Mouse (Mus musculus) neutrophil, adult 5-6 weeks (primary cell): ENCODE measurements around the gene Srpk2. TPM values are rescaled to one million over a fixed set of nuclear protein-coding genes. Genes with fewer than 3 reads are reported as not detected.

Source experiments
- ATAC-seq: fragments of 151-379, 151-347 bp; 2 replicates; pipeline ENCODE4 v1.8.0; 2017; ENCODE audit warnings: mild to moderate bottlenecking, moderate TSS enrichment; ENCODE audit not compliant: insufficient number of reproducible peaks, poor library complexity, low FRiP score, severe bottlenecking; ENCODE audit errors: extremely low read depth
- total RNA-seq: library from RNA; stranded (forward); fragments of 200-1000 nt; gene quantifications from 2 replicates; pipeline ENCODE4 v1.2.3, GENCODE M21; 2017

Srpk2 gene
- total RNA-seq, 1 experiment from 2014 or later: 119 TPM

DNA sequence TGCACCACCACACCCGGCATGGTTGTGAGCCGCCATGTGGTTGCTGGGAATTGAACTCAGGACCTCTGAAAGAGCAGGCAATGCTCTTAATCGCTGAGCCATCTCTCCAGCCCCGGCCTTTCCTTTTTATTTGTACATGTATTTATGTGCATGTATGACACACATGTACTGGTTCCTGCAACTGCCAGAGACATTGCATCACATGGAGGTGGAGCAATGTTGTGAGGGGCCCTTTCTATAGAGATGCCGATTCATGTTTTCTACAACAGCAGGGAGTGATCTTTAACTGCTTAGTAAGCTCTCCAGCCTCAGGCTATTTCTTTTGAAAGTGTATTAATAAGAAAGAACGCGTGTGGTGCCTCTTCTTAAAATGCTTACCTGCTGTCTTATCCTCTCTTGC is 200.6 kb downstream of the Srpk2 start:
- ATAC-seq: no peak

DNA sequence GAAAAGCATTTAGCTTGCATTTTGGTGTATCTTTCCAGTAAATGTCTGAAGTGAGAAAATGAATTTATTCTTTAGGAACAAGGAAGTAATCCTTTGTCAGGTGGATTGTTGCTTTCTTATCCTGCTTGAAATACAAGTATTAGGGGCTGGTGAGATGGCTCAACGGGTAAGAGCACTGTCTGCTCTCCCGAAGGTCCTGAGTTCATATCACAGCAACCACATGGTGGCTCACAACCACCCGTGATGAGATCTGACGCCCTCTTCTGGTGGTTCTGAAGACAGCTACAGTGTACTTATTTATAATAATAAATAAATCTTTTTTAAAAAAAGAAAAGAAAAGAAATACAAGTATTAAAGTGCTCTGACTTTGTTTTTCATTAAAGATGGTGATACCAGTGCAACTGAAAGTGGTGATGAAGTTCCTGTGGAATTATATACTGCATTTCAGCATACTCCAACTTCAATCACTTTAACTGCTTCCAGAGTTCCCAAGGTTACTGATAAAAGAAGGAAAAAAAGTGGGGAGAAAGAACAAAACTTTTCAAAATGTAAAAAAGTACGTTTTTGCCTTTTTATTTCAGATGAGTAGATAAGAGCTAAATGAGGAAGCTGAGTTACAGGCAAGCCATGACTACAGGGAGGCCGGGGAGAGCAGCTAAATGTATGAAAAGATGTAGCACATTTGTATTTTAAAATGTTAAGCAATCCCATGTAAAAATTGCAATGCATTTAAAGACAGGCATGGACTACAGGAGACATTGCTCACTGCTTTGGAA is 211.1 kb downstream of the Srpk2 start:
- no peak for ATAC-seq

DNA sequence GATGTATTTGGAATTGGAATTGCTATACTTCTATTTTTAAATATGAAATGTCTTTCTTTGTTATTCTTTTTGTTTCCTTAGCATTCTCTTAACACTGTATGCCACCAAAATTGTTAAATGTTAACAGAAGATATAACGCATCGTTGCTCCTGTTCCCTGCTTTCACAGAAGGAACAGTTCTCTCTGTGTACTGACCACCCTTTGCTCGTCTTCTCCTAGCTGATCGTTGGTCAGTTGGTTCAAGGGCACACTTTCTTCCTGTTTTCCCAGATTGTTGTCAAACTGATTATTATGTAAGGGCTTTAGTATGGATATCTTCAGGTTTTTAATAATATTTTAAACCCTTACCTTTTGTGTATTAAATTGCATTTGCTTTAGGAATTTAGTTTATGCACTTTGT is 217.9 kb downstream of the Srpk2 start:
- no peak for ATAC-seq

DNA sequence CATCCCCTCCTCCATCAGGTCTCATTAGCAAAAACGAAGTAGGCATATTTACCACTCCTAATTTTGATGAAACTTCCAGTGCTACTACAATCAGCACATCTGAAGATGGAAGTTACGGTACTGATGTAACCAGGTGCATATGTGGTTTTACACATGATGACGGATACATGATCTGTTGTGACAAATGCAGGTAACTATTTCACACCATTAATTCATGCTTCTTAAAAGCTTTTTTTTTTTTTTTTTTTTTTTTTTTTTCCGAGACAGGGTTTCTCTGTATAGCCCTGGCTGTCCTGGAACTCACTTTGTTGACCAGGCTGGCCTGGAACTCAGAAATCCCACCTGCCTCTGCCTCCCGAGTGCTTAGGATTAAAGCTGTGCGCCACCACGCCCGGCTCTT is 219.7 kb downstream of the Srpk2 start:
- no peak for ATAC-seq

DNA sequence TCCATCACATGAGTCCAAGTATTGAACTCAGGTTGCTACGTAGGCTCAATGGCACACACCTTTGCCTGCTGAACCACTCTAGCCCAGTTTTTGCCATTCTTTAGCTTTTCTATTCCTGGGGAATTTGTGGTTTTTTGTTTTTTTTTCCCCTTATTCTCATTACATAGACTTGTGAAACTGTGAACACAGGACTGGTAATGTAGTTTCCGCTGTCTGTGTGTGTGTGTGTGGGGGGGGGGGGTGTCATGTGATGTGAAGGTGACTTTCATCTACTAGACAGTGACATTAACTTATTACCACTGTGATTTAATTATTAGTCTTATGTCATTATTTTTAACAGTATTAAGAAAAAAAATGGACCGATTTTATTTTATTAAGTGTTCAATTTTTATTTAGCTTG is 220.2 kb downstream of the Srpk2 start:
- no peak for ATAC-seq

DNA sequence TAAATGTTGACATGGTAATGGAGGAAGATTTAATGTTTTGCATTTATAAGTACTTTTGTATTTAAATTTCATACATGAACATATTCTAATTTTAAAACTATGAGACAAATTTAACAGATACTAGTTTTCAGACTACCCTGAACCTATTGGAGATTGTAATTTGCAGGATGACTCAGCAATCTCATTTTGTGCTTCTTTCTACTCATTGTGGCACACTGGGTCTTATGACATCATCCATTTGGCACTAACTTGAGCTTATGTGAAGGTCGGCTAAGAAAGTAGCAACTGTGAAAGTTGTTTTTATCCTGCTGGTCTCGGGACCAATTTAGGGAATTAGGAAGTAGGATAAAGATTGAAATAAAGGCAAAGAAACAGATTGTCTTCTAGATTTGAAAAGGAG is 222.7 kb downstream of the Srpk2 start:
- no peak for ATAC-seq

DNA sequence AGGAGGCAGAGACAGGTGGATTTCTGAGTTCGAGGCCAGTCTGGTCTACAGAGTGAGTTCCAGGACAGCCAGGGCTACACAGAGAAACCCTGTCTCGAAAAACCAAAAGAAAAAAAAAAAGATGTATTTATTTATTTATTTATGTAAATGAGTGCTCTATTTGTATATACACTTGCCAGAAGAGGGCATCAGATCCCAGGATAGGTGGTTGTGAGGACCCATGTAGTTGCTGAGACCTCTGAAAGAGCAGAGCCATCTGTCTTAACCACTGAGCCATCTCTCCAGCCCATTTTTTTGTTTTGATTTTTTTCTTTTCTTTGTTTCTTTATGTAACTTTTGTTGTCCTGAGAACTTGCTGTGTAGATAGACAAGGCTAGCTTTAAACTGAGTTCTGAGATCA is 230.9 kb downstream of the Srpk2 start:
- ATAC-seq: 0 out of 2 replicates have a peak, but pooled peaks have one; percentile 48

Other genes with a start within 250 kb of the Srpk2 start
- 13.4 and 16.1 TPM in 2 replicates for gene Pus7, start 99.1 kb upstream of the Srpk2 start, total RNA-seq
- 30.4 and 39.9 TPM in 2 replicates for gene Rint1, start 103.1 kb upstream of the Srpk2 start, total RNA-seq
- gene Tomm7, start 159.5 kb upstream of the Srpk2 start, total RNA-seq: 85.4 and 95.3 TPM in 2 replicates